Mouse (Mus musculus) brain, embryonic 18.5 days (tissue): ENCODE data around the gene Cyp3a41b.
"Not testable (repeated sequence)": the region's sequence is repeated elsewhere in the genome, so short reads cannot be mapped to it uniquely, and the experiment has no call there.

Experiments
- DNase-seq: peaks from one replicate; pipeline ENCODE4 v3.0.0-alpha.2; 2012; ENCODE audit warnings: low read depth, low spot score

Gene Cyp3a41b

DNA sequence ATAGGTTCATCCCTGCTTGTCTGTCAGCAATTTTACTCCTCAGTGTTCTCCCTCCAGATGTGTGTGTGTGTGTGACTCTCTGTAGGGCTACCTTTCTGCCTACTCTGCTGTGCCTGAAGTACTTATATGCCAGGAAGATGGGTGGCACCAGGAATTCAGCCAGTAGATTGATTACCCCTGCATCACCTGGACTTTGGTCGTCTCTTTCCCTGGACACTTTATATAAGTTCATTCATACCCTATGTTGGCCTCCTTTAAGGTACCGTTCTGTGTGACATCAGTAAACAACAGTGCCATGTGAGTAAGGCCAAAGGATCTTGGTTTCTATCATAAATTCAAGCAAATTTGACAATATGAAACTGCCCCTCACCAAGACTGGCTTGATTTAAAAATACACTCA lies at the start of gene Cyp3a41b:
Gene Cyp3a41b (minus strand): TSS at position 101 of the 400 bp plus-strand sequence.
- DNase-seq: not testable (repeated sequence)

DNA sequence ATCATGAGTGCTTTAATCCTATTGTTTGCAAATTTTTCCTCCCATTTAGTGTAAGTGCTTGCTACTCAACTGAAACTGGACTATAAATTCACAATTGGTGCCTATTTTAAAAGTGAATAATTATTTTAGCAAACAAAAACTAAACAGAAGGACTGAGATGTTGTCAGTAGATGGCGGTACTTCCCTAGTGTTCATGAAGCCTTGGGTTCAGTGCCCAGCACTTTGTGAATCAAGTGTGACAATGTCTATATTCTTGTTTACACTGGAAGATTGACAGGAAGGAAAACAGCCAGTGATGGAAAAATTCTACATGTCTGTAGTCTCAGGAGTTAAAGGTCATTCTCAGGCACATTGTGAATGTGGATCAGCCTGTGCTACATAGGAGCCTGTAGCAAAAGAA lies 47.8 kb upstream of the Cyp3a41b start:
- not testable (repeated sequence) for DNase-seq

DNA sequence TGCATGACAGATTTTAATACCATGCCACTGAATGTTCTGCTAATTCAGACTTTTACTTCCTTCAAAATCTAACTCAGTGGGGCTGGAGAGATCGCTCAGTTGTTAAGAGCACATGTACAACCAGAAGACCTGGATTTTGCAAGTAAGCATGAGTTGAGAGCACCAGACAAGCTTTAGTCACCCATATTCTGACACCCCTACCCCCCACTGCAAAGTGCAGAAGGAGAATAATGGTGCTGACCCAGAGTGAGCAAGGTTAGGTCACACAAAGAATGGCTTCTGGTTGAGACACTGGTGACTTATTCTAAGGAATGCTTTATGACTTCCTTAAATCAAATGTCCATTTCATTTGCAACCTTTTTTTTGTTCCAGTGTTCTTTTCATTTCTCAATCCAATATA lies 20.4 kb upstream of the Cyp3a41b start:
- not testable (repeated sequence) for DNase-seq

DNA sequence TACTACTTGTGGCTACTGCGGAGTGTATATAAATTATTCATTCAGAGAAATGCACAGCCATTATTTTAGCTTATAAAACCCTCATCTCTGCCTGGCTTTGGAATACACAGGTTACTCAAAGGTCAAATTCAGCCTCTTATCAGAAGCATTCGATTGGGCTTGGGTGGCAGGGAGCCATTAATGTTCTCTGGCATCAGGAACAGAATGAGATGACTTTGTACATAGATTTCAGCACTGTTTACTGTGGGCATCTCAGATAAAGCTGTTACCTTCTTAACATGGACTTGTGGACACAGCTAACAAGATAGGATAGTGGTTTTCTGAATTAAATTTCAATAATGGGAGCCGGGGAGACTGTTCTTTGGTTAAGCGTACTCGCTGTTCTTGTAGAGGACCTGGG lies 13.3 kb upstream of the Cyp3a41b start:
- DNase-seq: not testable (repeated sequence)

DNA sequence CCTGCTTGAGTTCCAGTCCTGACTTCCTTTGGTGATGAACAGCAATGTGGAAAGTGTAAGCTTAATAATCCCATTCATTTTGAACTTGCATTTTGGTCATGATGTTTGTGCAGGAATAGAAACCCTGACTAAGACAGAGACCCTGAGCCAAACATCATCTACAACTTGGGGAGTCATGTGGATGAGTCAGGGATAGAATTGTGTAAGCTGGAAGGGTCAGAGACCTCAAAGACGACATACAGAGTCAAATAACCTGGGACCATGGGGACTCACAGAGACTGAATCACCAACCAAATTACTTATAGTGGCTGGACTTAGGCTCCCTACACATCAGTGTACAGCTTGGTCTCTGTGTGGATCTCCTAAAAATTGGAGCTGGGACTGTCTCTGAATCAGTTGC lies 7.2 kb downstream of the Cyp3a41b start:
- DNase-seq: not testable (repeated sequence)

DNA sequence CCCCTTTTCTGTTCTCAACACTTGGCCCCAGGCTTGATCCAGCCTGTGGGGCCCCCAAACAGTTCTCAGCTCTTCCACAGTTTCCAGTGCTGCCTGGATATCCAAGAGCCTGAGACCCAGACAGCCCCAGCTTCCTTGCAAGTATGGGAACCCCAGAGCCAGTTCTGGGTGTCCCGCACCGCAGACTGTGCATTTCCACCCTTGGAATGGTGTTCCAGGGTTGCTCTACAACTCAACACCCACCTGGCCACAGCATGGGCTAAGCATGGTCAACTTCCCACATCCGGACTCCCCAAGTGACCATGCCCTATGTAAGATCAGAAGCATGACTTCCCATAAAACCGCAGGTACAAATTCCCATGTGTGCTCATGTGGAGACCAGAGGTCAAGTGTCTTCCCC lies 8.9 kb downstream of the Cyp3a41b start:
- not testable (repeated sequence) for DNase-seq

DNA sequence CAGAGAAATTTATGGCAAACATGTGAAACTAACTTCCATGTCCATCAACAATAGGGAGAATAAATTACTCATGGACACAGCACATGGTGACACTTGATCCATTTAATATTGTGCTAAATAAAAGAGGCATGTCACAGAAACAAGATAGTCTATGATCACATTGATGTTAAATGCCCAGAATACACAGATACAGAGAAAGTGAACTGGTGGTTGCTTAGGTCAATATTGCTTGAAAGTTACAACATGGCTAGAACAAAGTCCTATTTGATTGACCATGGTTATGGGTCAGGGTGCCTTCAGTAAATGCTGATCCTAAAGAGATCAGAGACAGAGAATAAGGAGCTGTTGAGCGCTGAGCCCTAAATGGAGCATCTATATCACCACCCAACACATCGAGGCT lies 12.6 kb downstream of the Cyp3a41b start:
- not testable (repeated sequence) for DNase-seq
